Mouse (Mus musculus): ENCODE data around the gene Prune1. TPM values are rescaled to one million over a fixed set of nuclear protein-coding genes. Genes with fewer than 3 reads are reported as not detected.

Gene Prune1
- polyA plus RNA-seq, 1 experiment from 2014 or later = 28.2 TPM

GRCm38 (mm10) chr3:95237541-95238099 is 44.3 kb downstream of the Prune1 start:
- Histone ChIP-seq H3K36me3 (replicated peaks; ENCODE audit: control insufficient read depth, insufficient read depth, low read depth, low read length) (peaks cover 4% of the 10 kb centered on the region; the same call in 1 of the 2 replicates), H3K4me3 (ENCODE audit: low read depth, low read length) (no peak overlapping the region), H3K4me2 (ENCODE audit: low read depth, low read length) (no peak overlapping the region), H3K9ac (replicated peaks; ENCODE audit: low read length) (no peak overlapping the region), H3K27me3 (ENCODE audit: control insufficient read depth, insufficient read depth, low read length) (no peaks in the 10 kb centered on the region), H3K9me3 (replicated peaks; ENCODE audit: control insufficient read depth, low read length) (no peaks in the 10 kb centered on the region), H3K4me1 (ENCODE audit: control insufficient read depth, insufficient read depth, low read length) (no peaks in the 10 kb centered on the region; the same call in 1 of the 2 replicates), H3K27ac (replicated peaks; ENCODE audit: low read depth, low read length) (no peak overlapping the region)
- 90% methylated on average over 8 of the region's 8 CpGs for WGBS
- ATAC-seq (replicated peaks; ENCODE audit: insufficient number of reproducible peaks, low FRiP score, low TSS enrichment, low read depth) = no peak
- no peak for DNase-seq (ENCODE audit: low spot score)

DNA sequence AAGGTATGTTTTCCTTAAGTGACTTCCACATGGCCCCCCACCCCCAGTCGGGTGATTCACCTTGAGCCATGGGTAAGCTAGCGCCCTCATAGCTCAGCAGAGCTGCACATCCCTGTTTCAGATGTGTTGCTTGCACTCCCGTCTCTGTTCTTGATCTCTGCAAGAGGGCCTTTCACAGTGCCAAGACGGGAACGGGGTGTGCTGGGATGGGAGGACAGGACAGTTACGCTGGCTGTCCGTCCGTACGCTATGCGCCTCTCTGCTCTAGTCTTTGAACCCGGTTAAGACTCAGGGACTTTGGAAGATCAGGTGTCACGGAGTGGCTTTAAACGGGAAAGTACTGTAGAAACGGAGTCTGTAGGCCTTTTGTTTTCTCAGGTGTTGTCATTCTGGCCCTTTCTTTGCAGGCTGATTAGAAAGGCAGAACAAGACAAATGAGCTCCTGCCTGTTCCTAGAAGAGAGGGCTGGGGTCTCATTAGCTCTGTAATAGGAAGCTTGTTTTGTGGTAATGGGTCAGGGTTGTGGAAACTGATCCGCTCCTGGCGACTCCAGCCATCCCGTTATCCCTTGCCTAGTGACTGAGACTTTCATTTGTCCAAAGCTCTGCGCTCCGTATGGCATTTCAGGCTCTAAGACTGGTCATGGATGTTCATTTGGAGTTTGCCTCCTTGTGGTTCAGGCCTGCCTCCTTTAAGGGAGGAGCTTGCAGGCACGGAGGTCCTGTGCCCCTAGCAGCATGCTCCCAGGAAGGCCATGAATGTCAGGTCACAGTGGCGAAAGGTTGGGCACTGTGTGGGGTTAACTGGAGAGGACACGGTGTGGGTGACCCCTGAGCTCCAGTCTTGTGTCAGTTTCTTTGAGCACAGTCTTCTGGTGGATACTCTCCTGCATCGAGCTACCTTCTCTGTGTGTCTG is 46.2 kb downstream of the Prune1 start:
- ATAC-seq (replicated peaks; ENCODE audit: insufficient number of reproducible peaks, low FRiP score, low TSS enrichment, low read depth) (no peak), DNase-seq (ENCODE audit: low spot score) (no peak)
- Histone ChIP-seq H3K4me1 (ENCODE audit: control insufficient read depth, insufficient read depth, low read length) (peaks cover 4% of the 10 kb centered on the region), H3K4me3 (ENCODE audit: low read depth, low read length) (no peak overlapping the region), H3K27me3 (ENCODE audit: control insufficient read depth, insufficient read depth, low read length) (no peaks in the 10 kb centered on the region), H3K4me2 (ENCODE audit: low read depth, low read length) (no peak overlapping the region), H3K9me3 (replicated peaks; ENCODE audit: control insufficient read depth, low read length) (no peaks in the 10 kb centered on the region), H3K36me3 (replicated peaks; ENCODE audit: control insufficient read depth, insufficient read depth, low read depth, low read length) (peaks cover 4% of the 10 kb centered on the region; the same call in 1 of the 2 replicates), H3K27ac (replicated peaks; ENCODE audit: low read depth, low read length) (no peak overlapping the region), H3K9ac (replicated peaks; ENCODE audit: low read length) (no peak overlapping the region)
- 54% methylated on average over 23 of the region's 23 CpGs for WGBS

DNA sequence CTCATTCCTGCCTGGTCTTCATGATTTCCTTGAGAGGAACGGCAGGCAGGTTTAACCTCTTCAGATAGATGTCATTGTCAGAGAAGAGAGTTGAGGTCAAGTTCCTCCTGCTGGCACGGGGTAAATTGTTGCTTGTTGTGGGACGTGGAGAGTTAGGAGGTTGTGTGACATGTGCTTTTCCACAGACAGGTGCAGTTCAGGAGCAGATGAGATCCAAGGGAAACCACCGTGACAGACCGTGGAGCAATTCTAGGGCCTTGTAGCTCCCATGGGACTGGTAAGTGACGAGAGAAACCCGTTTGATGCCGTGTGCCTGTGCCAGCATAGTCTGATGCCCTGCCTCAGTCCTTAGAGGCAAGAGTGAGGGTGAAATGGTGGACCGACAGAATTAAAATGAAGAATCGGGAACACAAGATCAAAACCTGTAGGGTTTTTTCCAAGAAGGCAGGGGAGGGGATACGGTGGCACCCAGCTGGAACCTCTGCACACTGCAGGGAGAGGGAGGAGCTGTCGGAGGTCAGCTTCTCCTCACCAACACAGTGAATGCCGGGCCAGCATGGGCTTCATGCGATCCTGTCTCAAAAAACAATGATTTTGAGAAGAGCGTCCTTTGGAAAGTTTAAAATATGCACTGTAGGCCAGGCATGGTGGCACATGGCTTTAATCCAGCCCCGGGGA is 48.4 kb downstream of the Prune1 start:
- peaks cover 4% of the 10 kb centered on the region for H3K4me1 ChIP-seq (ENCODE audit: control insufficient read depth, insufficient read depth, low read length)
- ATAC-seq (replicated peaks; ENCODE audit: insufficient number of reproducible peaks, low FRiP score, low TSS enrichment, low read depth) = no peak
- no peak overlapping the region for H3K27ac ChIP-seq (replicated peaks; ENCODE audit: low read depth, low read length)
- peaks cover 4% of the 10 kb centered on the region; the same call in 1 of the 2 replicates for H3K36me3 ChIP-seq (replicated peaks; ENCODE audit: control insufficient read depth, insufficient read depth, low read depth, low read length)
- H3K4me3 ChIP-seq (ENCODE audit: low read depth, low read length) = no peak overlapping the region
- H3K27me3 ChIP-seq (ENCODE audit: control insufficient read depth, insufficient read depth, low read length) = no peaks in the 10 kb centered on the region
- H3K4me2 ChIP-seq (ENCODE audit: low read depth, low read length) = no peak overlapping the region
- no peak overlapping the region for H3K9ac ChIP-seq (replicated peaks; ENCODE audit: low read length)
- 87% methylated on average over 16 of the region's 16 CpGs for WGBS
- DNase-seq (ENCODE audit: low spot score) = no peak
- H3K9me3 ChIP-seq (replicated peaks; ENCODE audit: control insufficient read depth, low read length) = no peaks in the 10 kb centered on the region

- no peak for DNase-seq (ENCODE audit: low spot score)
- WGBS = 88% methylated on average over 7 of the region's 7 CpGs
- H3K9me3 ChIP-seq (replicated peaks; ENCODE audit: control insufficient read depth, low read length) = no peaks in the 10 kb centered on the region
Observed at GRCm38 (mm10) chr3:95232771-95233170, 49.1 kb downstream of the Prune1 start.

DNA sequence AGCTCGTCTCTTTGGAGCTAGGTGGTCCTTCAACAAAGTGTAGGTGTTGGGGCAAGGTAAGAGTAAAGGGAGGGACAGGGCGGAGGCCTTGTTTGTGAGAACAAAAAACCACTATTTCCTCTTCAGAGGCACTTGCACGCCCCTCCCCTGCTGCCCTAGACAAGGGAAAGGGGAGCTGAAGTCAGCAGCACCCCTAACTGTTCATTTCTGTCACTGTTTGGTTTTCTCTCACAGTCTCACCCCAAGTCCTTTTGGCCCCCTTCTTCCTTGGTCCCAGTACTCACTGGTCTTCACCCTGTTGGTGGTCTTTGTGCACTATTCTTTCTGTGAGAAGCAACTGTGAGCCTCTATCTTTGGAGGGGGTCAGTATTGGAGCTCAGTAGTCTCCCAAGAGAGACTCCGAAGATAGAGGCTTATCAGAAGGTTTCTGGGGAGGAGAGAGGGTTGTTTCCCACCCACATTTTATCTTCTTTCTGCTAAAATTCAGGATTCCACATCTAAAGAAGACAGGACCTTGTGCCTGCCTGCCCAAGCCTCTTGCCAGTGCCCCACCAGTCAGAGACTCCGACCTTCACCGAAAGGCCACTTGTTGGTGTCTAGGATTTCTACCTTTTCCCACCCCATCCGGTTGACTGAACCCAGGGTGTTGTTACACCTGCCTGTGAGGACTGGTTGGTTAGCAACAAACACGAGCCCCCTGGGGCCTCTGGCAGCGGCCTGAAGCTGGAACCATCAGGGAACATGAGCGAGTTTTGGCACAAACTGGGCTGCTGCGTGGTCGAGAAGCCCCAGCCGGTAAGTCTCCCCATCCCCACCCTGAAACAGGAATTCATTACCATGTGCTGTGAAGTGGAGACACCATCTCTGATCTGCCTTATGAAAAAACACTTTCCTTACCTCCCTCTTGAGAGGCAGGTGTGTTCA is 50.3 kb downstream of the Prune1 start, which contains the start of gene Mllt11:
Gene Mllt11 (minus strand): TSS at position 874 of the 924 bp plus-strand sequence.
- Histone ChIP-seq H3K9ac (replicated peaks; ENCODE audit: low read length) (peak within 1 kb of the TSS; percentile 22; the same call in 1 of the 2 replicates), H3K4me1 (ENCODE audit: control insufficient read depth, insufficient read depth, low read length) (peaks cover 4% of the 10 kb centered on the region), H3K27ac (replicated peaks; ENCODE audit: low read depth, low read length) (no peak within 1 kb of the TSS), H3K9me3 (replicated peaks; ENCODE audit: control insufficient read depth, low read length) (no peaks in the 10 kb centered on the region), H3K27me3 (ENCODE audit: control insufficient read depth, insufficient read depth, low read length) (no peaks in the 10 kb centered on the region), H3K4me2 (ENCODE audit: low read depth, low read length) (peak within 1 kb of the TSS; percentile 89), H3K36me3 (replicated peaks; ENCODE audit: control insufficient read depth, insufficient read depth, low read depth, low read length) (peaks cover 4% of the 10 kb centered on the region; the same call in 1 of the 2 replicates), H3K4me3 (ENCODE audit: low read depth, low read length) (peak within 1 kb of the TSS; percentile 5; the same call in 1 of the 2 replicates)
- 83% methylated on average over 13 of the region's 13 CpGs for WGBS
- no peak for DNase-seq (ENCODE audit: low spot score)
- ATAC-seq (replicated peaks; ENCODE audit: insufficient number of reproducible peaks, low FRiP score, low TSS enrichment, low read depth) = no peak

More at GRCm38 (mm10) chr3:95232771-95233170, 49.1 kb downstream of the Prune1 start:
- Histone ChIP-seq H3K4me3 (ENCODE audit: low read depth, low read length) (no peak overlapping the region), H3K4me1 (ENCODE audit: control insufficient read depth, insufficient read depth, low read length) (peaks cover 4% of the 10 kb centered on the region), H3K27ac (replicated peaks; ENCODE audit: low read depth, low read length) (no peak overlapping the region), H3K36me3 (replicated peaks; ENCODE audit: control insufficient read depth, insufficient read depth, low read depth, low read length) (peaks cover 4% of the 10 kb centered on the region; the same call in 1 of the 2 replicates), H3K27me3 (ENCODE audit: control insufficient read depth, insufficient read depth, low read length) (no peaks in the 10 kb centered on the region), H3K9ac (replicated peaks; ENCODE audit: low read length) (no peak overlapping the region), H3K4me2 (ENCODE audit: low read depth, low read length) (no peak overlapping the region)
- no peak for ATAC-seq (replicated peaks; ENCODE audit: insufficient number of reproducible peaks, low FRiP score, low TSS enrichment, low read depth)

DNA sequence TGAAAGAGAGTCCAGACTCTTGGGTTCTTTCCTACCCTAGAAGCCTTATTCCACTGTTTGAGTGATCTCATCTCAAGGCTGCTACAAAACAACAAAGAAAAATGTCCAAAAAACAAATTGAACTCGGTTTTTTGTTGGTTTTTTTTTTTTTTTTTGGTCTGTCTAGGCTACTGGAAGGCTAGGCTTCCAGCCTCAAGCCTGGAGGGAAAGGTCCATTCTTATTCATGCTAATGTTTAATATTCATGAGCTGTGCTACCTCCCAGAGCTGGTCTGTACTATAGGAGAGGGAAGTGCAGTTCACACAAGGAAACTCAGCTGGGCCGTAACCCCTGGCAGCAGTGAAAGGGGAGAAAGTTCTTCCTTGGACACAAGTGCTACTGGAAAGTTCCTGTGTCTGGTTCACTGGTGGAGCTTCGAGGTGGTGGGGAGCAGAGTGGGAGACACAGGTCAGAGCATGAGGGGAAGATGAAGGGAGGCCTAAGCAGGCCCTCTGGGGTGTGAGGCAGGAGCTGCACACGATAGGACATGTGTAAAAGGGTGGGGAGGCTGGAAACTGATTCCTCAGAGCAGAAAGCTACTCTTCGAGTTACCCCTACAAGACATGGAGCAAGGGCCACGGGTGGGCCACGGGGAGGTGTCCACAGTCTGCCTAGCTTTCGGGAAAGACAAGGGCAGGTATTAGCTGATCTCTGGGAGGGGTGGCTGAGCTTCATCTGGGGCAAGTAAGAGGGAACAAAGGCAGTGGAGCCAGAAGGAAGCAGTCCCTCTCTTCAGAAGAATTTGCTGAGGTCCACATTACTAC is 51.2 kb downstream of the Prune1 start:
- Histone ChIP-seq H3K4me3 (ENCODE audit: low read depth, low read length) (peak overlapping the region; percentile 63), H3K27ac (replicated peaks; ENCODE audit: low read depth, low read length) (peak overlapping the region; percentile 31; the same call in 1 of the 2 replicates), H3K9ac (replicated peaks; ENCODE audit: low read length) (peak overlapping the region; percentile 49), H3K36me3 (replicated peaks; ENCODE audit: control insufficient read depth, insufficient read depth, low read depth, low read length) (peaks cover 5% of the 10 kb centered on the region), H3K27me3 (ENCODE audit: control insufficient read depth, insufficient read depth, low read length) (no peaks in the 10 kb centered on the region), H3K9me3 (replicated peaks; ENCODE audit: control insufficient read depth, low read length) (no peaks in the 10 kb centered on the region), H3K4me2 (ENCODE audit: low read depth, low read length) (peak overlapping the region; percentile 89), H3K4me1 (ENCODE audit: control insufficient read depth, insufficient read depth, low read length) (peaks cover 4% of the 10 kb centered on the region)
- ATAC-seq (replicated peaks; ENCODE audit: insufficient number of reproducible peaks, low FRiP score, low TSS enrichment, low read depth) = no peak
- DNase-seq (ENCODE audit: low spot score) = no peak
- 39% methylated on average over 8 of the region's 8 CpGs for WGBS

Data from embryonic facial prominence, embryonic 11.5 days (tissue).